Mouse (Mus musculus) liver, postnatal 0 days (tissue): ENCODE results near the gene Lyg2.

Source experiments
- CTCF ChIP-seq: sonication (generic); IDR thresholded peaks from 2 replicates; pipeline ENCODE4 v1.5.1; 2016; ENCODE audit warnings: antibody characterized with exemption, low read depth
- EP300 ChIP-seq: IDR thresholded peaks from 2 replicates; pipeline ENCODE4 v1.6.1; 2016; ENCODE audit warnings: antibody characterized with exemption, low read depth, mild to moderate bottlenecking

DNA sequence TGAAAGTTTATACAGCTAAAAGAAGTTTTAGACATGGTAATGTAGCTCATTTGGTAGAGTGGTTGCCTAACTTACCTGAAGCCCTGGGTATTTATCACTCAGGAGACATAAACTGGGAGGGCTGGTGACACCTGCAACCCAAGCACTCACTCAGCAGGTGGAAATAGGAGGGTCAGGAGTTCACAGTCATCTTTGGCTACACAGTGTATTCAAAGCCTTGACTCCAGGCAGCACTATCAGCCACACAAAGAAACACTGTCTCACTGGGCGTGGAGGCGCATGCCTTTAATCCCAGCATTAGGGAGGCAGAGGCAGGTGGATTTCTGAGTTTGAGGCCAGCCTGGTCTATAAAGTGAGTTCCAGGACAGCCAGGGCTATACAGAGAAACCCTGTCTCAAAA is 3.5 kb downstream of the Lyg2 start:
- no peak for TF ChIP-seq CTCF
- TF ChIP-seq EP300, result no peak
